Mouse (Mus musculus) kidney, embryonic 15.5 days (tissue): ENCODE results near the gene Dync1li2. TPM values are rescaled to one million over a fixed set of nuclear protein-coding genes. Genes with fewer than 3 reads are reported as not detected.

Source experiments
- ATAC-seq: fragments of 200-750 bp; cut with Nextera tagmentation; replicated peaks from 2 replicates; pipeline ENCODE4 v1.8.0; 2017; ENCODE audit warnings: moderate TSS enrichment; ENCODE audit not compliant: low FRiP score
- H3K27ac ChIP-seq: fragments of 300-500 bp; sonication (generic); 2 replicates; pipeline ENCODE4 v1.5.1; 2015; ENCODE audit warnings: mild to moderate bottlenecking, inconsistent platforms
- H3K27me3 ChIP-seq: fragments of 300-500 bp; sonication (generic); 2 replicates; pipeline ENCODE4 v1.6.1; 2015; ENCODE audit warnings: inconsistent platforms
- H3K36me3 ChIP-seq: fragments of 300-500 bp; sonication (generic); 2 replicates; pipeline ENCODE4 v1.6.1; 2015; ENCODE audit warnings: inconsistent platforms
- H3K4me1 ChIP-seq: fragments of 300-500 bp; sonication (generic); 2 replicates; pipeline ENCODE4 v1.6.1; 2015; ENCODE audit warnings: inconsistent platforms
- H3K4me2 ChIP-seq: fragments of 300-500 bp; sonication (generic); 2 replicates; pipeline ENCODE4 v1.6.1; 2015; ENCODE audit warnings: moderate library complexity, mild to moderate bottlenecking, inconsistent platforms
- H3K4me3 ChIP-seq: fragments of 300-500 bp; sonication (generic); replicated peaks from 2 replicates; pipeline ENCODE4 v1.5.1; 2015; ENCODE audit warnings: mild to moderate bottlenecking, inconsistent platforms
- H3K9ac ChIP-seq: fragments of 300-500 bp; sonication (generic); 2 replicates; pipeline ENCODE4 v1.6.1; 2015; ENCODE audit warnings: mild to moderate bottlenecking, inconsistent platforms
- H3K9me3 ChIP-seq: fragments of 300-500 bp; sonication (generic); replicated peaks from 2 replicates; pipeline ENCODE4 v1.6.1; 2016; ENCODE audit warnings: inconsistent platforms
- WGBS: fragments of 180-500 bp; shearing (Covaris S2); methylation state at CpG from one replicate; pipeline ENCODE4 v1.1.7; 2015; ENCODE audit warnings: mixed read lengths; 5-methylcytosine and 5-hydroxymethylcytosine counted together
- polyA plus RNA-seq: library from polyadenylated mRNA; unstranded; fragments of >200 nt; fragmentation: Nextera tagmentation; extraction: Ambion mirVana; gene quantifications from 2 replicates; pipeline ENCODE4 v1.2.1, GENCODE M21; 2015

Dync1li2 gene
- polyA plus RNA-seq, 1 experiment from 2014 or later, result 62.6 TPM

GRCm38 (mm10) chr8:104394801-104395702 is 47.8 kb downstream of the Dync1li2 start:
- peak overlapping the region; percentile 91 for H3K9ac ChIP-seq
- no peaks in the 10 kb centered on the region; the same call in 1 of the 2 replicates for H3K9me3 ChIP-seq
- H3K36me3 ChIP-seq, result no peaks in the 10 kb centered on the region
- H3K27ac ChIP-seq, result peak overlapping the region; percentile 89
- peak overlapping the region; percentile 79 for H3K4me2 ChIP-seq
- peak overlapping the region; percentile 86 for H3K4me3 ChIP-seq
- peak; percentile 81 for ATAC-seq
- H3K27me3 ChIP-seq, result no peaks in the 10 kb centered on the region
- WGBS, result under 1% methylated on average over 79 of the region's 82 CpGs
- H3K4me1 ChIP-seq, result peaks cover 24% of the 10 kb centered on the region

GRCm38 (mm10) chr8:104393767-104394166 is 49.1 kb downstream of the Dync1li2 start:
- H3K4me1 ChIP-seq, result peaks cover 24% of the 10 kb centered on the region
- no peaks in the 10 kb centered on the region; the same call in 1 of the 2 replicates for H3K9me3 ChIP-seq
- ATAC-seq, result no peak
- 0 out of 2 replicates have a peak overlapping the region, but pooled peaks have one; percentile 89 for H3K27ac ChIP-seq
- H3K4me2 ChIP-seq, result peak overlapping the region; percentile 79
- H3K27me3 ChIP-seq, result no peaks in the 10 kb centered on the region
- H3K9ac ChIP-seq, result no peak overlapping the region; the same call in 1 of the 2 replicates
- H3K4me3 ChIP-seq, result peak overlapping the region; percentile 86
- 79% methylated on average over 6 of the region's 6 CpGs for WGBS
- H3K36me3 ChIP-seq, result no peaks in the 10 kb centered on the region

- 96% methylated on average over 7 of the region's 7 CpGs for WGBS
- no peaks in the 10 kb centered on the region; the same call in 1 of the 2 replicates for H3K9me3 ChIP-seq
- no peak overlapping the region for H3K4me3 ChIP-seq
- no peak overlapping the region for H3K9ac ChIP-seq
- no peak overlapping the region for H3K27ac ChIP-seq
- no peak for ATAC-seq
- H3K4me1 ChIP-seq, result peaks cover 25% of the 10 kb centered on the region
- H3K27me3 ChIP-seq, result no peaks in the 10 kb centered on the region
- H3K4me2 ChIP-seq, result peak overlapping the region; percentile 79; the same call in 1 of the 2 replicates
- H3K36me3 ChIP-seq, result no peaks in the 10 kb centered on the region
Observed at GRCm38 (mm10) chr8:104393139-104393538, 49.7 kb downstream of the Dync1li2 start.

- H3K36me3 ChIP-seq, result no peaks in the 10 kb centered on the region
- no peak for ATAC-seq
Observed at GRCm38 (mm10) chr8:104390245-104390644, 52.6 kb downstream of the Dync1li2 start.

GRCm38 (mm10) chr8:104387980-104388379 is 54.9 kb downstream of the Dync1li2 start:
- Histone ChIP-seq H3K9ac (no peak overlapping the region), H3K9me3 (no peaks in the 10 kb centered on the region), H3K36me3 (no peaks in the 10 kb centered on the region), H3K4me3 (no peak overlapping the region), H3K27ac (0 out of 2 replicates have a peak overlapping the region, but pooled peaks have one; percentile 48), H3K4me1 (peaks cover 46% of the 10 kb centered on the region), H3K27me3 (no peaks in the 10 kb centered on the region), H3K4me2 (no peak overlapping the region)
- ATAC-seq, result peak; percentile 46; the same call in 1 of the 2 replicates
- WGBS, result 74% methylated on average over 2 of the region's 2 CpGs

More at GRCm38 (mm10) chr8:104390245-104390644, 52.6 kb downstream of the Dync1li2 start:
- WGBS, result 90% methylated on average over 8 of the region's 8 CpGs
- Histone ChIP-seq H3K9me3 (no peaks in the 10 kb centered on the region), H3K27me3 (no peaks in the 10 kb centered on the region), H3K4me3 (no peak overlapping the region), H3K4me2 (no peak overlapping the region), H3K4me1 (peaks cover 49% of the 10 kb centered on the region), H3K9ac (no peak overlapping the region), H3K27ac (no peak overlapping the region)

GRCm38 (mm10) chr8:104387501-104387900 is 55.3 kb downstream of the Dync1li2 start:
- no peak overlapping the region for H3K4me3 ChIP-seq
- 51% methylated on average over 7 of the region's 7 CpGs for WGBS
- no peak overlapping the region for H3K9ac ChIP-seq
- H3K36me3 ChIP-seq, result no peaks in the 10 kb centered on the region
- no peak for ATAC-seq
- peaks cover 51% of the 10 kb centered on the region for H3K4me1 ChIP-seq
- H3K9me3 ChIP-seq, result no peaks in the 10 kb centered on the region
- no peaks in the 10 kb centered on the region for H3K27me3 ChIP-seq
- H3K27ac ChIP-seq, result 0 out of 2 replicates have a peak overlapping the region, but pooled peaks have one; percentile 48
- H3K4me2 ChIP-seq, result no peak overlapping the region

- no peak overlapping the region for H3K27ac ChIP-seq
- WGBS, result 25% methylated on average over 4 of the region's 4 CpGs
- H3K9ac ChIP-seq, result no peak overlapping the region
- peaks cover 57% of the 10 kb centered on the region for H3K4me1 ChIP-seq
- no peaks in the 10 kb centered on the region for H3K27me3 ChIP-seq
- H3K36me3 ChIP-seq, result no peaks in the 10 kb centered on the region
- H3K4me3 ChIP-seq, result no peak overlapping the region
- no peak overlapping the region for H3K4me2 ChIP-seq
- H3K9me3 ChIP-seq, result no peaks in the 10 kb centered on the region
- ATAC-seq, result no peak
Observed at GRCm38 (mm10) chr8:104386693-104387092, 56.2 kb downstream of the Dync1li2 start.

- no peaks in the 10 kb centered on the region for H3K9me3 ChIP-seq
- no peaks in the 10 kb centered on the region for H3K36me3 ChIP-seq
- 59% methylated on average over 3 of the region's 3 CpGs for WGBS
- no peak overlapping the region for H3K4me2 ChIP-seq
- no peak overlapping the region for H3K4me3 ChIP-seq
- peaks cover 76% of the 10 kb centered on the region for H3K4me1 ChIP-seq
- ATAC-seq, result peak; percentile 50
- no peak overlapping the region for H3K9ac ChIP-seq
- no peaks in the 10 kb centered on the region for H3K27me3 ChIP-seq
- H3K27ac ChIP-seq, result peak overlapping the region; percentile 72
Observed at GRCm38 (mm10) chr8:104383977-104384376, 58.9 kb downstream of the Dync1li2 start.

- Histone ChIP-seq H3K4me2 (no peak overlapping the region), H3K4me3 (no peak overlapping the region), H3K4me1 (peaks cover 76% of the 10 kb centered on the region), H3K9me3 (no peaks in the 10 kb centered on the region), H3K9ac (no peak overlapping the region), H3K27me3 (no peaks in the 10 kb centered on the region), H3K36me3 (no peaks in the 10 kb centered on the region), H3K27ac (peak overlapping the region; percentile 72; the same call in 1 of the 2 replicates)
- 77% methylated on average over 2 of the region's 2 CpGs for WGBS
- ATAC-seq, result no peak
Observed at GRCm38 (mm10) chr8:104383296-104383695, 59.6 kb downstream of the Dync1li2 start.

- ATAC-seq, result no peak
- WGBS, result 83% methylated on average over 5 of the region's 5 CpGs
- no peak overlapping the region for H3K9ac ChIP-seq
Observed at GRCm38 (mm10) chr8:104380961-104381411, 61.9 kb downstream of the Dync1li2 start.

GRCm38 (mm10) chr8:104380269-104380668 is 62.6 kb downstream of the Dync1li2 start:
- ATAC-seq, result no peak
- H3K27me3 ChIP-seq, result no peaks in the 10 kb centered on the region
- H3K27ac ChIP-seq, result no peak overlapping the region
- H3K4me3 ChIP-seq, result no peak overlapping the region
- H3K4me1 ChIP-seq, result peaks cover 62% of the 10 kb centered on the region
- WGBS, result 83% methylated on average over 7 of the region's 7 CpGs
- H3K4me2 ChIP-seq, result no peak overlapping the region
- no peaks in the 10 kb centered on the region for H3K36me3 ChIP-seq
- no peaks in the 10 kb centered on the region for H3K9me3 ChIP-seq
- H3K9ac ChIP-seq, result no peak overlapping the region

More at GRCm38 (mm10) chr8:104380961-104381411, 61.9 kb downstream of the Dync1li2 start:
- Histone ChIP-seq H3K4me1 (peaks cover 62% of the 10 kb centered on the region), H3K27ac (no peak overlapping the region), H3K4me3 (no peak overlapping the region), H3K27me3 (no peaks in the 10 kb centered on the region), H3K4me2 (no peak overlapping the region), H3K36me3 (no peaks in the 10 kb centered on the region), H3K9me3 (no peaks in the 10 kb centered on the region)

- H3K9me3 ChIP-seq, result no peaks in the 10 kb centered on the region
- no peaks in the 10 kb centered on the region for H3K27me3 ChIP-seq
- H3K36me3 ChIP-seq, result no peaks in the 10 kb centered on the region
- WGBS, result 66% methylated on average over 10 of the region's 10 CpGs
- H3K4me3 ChIP-seq, result no peak overlapping the region
- no peak overlapping the region; the same call in 1 of the 2 replicates for H3K27ac ChIP-seq
- peaks cover 70% of the 10 kb centered on the region for H3K4me1 ChIP-seq
- ATAC-seq, result no peak
- H3K9ac ChIP-seq, result no peak overlapping the region
- H3K4me2 ChIP-seq, result no peak overlapping the region
Observed at GRCm38 (mm10) chr8:104379301-104379836, 63.5 kb downstream of the Dync1li2 start.
